Mouse (Mus musculus) stomach, postnatal 0 days (tissue): ENCODE data around the gene Pink1.

Experiments
- CTCF ChIP-seq: IDR thresholded peaks from 2 replicates; pipeline ENCODE4 v1.5.1; 2016; ENCODE audit warnings: antibody characterized with exemption, low read depth, mild to moderate bottlenecking, moderate library complexity
- EP300 ChIP-seq: optimal IDR thresholded peaks from 2 replicates; pipeline ENCODE3; 2016; ENCODE audit warnings: antibody characterized with exemption

GRCm38 (mm10) chr4:138358176-138358575 is 32.1 kb upstream of the Pink1 start:
- TF ChIP-seq CTCF, result no peak
- no peak for TF ChIP-seq EP300
